Mouse (Mus musculus): ENCODE measurements around the gene Cpsf3.

The Cpsf3 gene

DNA sequence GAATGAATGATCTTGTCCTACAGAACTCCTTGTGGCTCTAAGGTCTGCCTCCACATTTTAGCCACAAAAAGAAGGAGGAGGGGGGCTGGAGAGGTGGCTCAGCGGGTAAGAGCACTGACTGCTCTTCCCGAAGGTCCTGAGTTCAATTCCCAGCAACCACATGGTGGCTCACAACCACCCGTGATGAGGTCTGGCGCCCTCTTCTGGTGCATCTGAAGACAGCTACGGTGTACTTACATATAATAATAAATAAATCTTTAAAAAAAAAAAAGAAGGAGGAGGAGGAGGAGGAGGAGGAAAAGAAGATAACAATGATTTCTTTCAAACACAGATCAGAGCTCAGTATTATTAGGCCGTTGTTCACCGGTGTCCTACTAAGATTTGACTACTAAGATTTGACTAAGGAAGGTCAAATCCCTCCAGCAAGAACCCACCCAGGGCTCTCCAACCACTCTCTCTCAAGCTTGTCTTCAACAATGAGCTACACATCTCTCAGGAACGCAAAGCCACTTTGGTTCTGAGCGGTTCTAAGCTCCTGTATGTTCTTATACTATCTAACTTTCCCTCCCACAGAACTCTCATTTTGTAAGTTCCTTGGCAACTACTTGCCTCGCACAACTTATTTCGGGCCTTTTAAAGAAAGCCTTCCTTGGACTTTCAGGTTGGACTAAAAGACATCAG is at the start of gene Cpsf3:
Gene Cpsf3, plus strand, starts transcription at position 631 of the 681 bp plus-strand sequence.
- no peak for DNase-seq (ENCODE audit: low spot score in 2 of 2)

DNA sequence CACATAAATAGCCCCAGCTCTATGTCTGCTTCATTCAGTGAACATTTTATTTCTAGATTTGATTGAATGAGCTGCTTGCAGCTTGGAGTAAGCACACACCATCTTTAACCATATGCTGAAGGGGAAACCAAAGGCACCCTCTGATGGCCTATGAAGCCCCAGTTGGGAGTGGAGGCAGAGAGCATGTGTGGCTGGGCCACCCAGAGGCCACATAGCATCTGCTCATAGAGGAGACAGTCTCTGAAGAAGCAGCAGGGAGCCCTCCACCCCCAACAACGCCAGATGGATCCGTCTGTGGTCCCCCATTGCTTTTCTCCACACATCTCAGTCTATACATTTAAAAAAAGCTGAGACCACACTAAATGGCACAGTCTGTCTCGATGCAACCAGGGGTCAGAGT is 43.2 kb upstream of the Cpsf3 start:
- DNase-seq (ENCODE audit: low spot score in 2 of 2), result no peak

DNA sequence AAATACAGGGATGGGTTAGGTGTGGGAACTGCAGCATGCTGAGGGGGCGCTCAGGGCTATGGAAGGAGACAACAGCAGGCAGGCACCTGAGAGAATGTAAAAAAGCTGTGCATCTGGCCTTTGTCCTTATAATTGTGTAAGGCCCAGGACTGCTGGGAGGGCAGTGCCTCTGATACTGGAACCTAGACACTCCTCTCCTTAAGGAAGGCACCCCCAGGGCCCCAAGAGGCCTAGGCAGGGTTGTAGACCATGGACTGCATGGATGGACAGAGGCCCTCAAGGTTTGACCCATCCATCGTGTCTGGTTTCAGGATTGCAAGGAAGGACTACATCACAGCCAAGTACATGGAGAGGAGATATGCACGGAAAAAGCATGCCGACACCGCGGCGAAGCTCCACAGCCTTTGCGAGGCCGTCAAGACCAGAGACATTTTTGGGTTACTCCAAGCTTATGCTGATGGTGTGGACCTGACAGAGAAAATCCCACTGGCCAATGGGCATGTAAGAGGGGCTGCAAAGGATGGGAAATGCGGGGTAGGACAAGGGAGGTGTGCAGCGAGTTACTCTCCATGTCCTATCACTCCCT is 40.7 kb upstream of the Cpsf3 start:
- DNase-seq (ENCODE audit: low spot score in 2 of 2), result no peak

DNA sequence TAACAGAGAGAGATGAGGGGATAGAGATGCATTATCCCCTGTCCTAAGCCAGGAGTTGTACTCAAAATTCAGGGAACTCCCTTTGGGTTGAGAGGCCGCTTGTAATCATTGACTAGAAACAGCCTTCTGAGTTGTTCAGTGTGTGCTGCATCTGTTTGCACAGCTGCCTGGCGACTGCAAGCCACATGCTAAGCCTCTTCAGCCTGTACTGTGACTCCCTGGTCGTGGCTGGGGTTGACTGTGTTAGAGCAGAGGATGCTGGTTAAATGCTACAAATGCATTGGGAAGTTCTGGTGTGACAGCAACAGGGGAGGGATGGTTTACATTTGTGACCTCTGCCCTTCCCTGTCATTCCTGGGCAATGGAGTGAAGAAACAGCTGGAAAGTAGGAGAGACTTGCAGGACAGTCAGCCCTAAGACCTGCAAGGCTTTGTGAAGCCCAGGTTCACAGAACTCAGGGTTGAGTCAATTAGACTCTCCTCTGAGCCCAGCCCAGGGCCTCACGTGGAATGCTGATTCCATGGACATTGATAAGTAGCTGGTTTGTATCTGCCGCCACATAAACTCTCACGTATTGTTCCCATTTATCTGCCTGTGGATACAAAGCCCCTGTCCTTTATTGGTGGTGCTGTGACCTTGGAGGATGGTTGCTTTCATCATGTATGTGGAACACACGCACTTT is 37.3 kb upstream of the Cpsf3 start:
- DNase-seq (ENCODE audit: low spot score in 2 of 2), result no peak

DNA sequence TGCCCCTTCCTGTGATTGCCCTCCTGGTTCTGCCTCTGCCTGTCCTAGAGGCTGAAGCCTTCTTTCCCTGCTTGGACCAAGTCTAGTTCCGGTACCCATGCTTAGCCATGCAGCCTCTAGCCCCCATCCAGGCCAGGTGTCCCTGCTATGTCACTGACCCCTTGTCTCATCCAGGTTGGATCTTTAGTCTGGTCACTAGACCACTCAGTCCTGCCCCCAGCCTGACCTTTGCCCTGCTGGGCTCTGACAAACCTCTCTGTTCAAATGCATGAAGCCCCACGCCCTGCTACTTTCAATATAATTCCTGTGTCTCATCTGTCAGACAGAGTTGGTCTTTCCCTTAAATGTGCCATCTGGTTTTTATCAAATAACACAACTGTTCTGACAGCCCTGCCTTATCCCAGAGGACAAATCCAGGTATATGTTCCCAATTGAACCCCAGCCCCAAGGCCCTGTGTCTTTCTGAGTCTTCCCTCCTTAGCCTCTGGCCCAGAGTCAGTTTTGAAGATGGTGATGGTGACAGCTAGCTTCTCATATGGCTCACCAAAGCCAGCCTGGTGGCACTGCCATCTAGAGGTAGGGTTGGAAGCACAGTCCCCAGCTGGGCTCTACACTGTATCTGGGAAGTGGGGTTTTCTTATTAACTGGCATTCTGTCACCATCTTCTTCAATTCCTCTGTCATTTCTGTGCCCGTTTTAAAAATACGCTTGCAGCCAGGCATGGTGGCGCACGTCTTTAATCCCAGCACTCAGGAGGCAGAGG is 24.5 kb upstream of the Cpsf3 start:
- DNase-seq (ENCODE audit: low spot score in 2 of 2), result no peak

DNA sequence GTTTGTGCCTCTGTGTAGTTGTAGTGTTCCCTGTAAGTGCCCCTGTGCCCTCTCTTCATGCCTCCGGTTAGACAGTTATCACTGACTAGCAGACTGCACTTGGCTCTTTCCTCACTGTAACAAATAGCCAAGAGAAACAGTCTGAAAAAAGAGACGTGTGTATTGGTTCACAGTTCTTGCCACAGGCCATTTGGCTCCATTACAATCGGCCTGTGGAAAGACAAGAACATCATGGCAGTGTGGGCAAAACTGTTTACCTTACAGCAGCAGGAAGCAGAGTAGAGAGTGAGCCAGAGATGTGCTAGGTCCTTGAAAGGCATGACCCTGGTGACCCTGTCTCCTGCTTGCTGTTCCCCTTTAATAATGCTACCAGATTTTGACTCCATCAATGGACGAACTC is 23.7 kb upstream of the Cpsf3 start:
- no peak for DNase-seq (ENCODE audit: low spot score in 2 of 2)

DNA sequence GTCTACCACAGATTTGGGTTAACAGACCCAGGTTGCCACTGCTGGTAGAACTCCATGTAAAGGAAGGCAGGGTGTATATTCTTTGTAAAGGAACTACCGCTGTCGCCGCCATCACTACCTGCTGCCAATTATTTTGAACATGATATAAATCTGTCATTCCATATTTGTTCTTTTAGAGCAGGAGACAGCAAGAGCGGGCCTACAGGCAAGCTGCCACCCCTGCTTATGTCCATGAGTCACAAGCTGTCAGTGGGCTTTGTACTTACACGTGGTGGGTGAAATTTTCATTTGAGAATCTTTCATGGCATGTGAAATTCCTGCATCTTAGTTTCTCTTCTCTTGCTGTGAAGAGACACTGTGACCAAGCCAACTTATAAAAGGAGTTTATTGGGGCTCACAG is 21.9 kb upstream of the Cpsf3 start:
- DNase-seq (ENCODE audit: low spot score in 2 of 2), result no peak

DNA sequence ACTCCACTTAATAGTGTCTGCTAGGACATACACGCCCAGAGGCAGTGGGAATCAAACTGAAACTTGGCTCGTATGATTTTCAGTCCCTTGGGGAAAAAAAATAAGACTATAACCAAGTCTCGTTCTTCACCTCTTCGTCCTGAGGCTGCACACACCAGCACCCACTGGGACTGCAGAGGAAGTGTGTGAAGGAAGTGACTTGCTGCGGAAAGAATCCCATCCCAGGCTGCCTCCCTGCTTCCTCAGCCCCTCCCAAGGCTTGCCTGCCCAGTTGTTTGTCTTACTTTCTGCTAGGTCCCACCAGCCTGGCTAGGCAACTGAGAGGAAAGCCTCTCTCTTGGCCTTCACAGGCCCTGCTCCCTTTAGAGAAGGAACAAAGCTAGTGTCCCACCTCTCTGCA is 20.9 kb upstream of the Cpsf3 start:
- DNase-seq (ENCODE audit: low spot score in 2 of 2), result peak in 1 of 2 experiments; percentile 31

DNA sequence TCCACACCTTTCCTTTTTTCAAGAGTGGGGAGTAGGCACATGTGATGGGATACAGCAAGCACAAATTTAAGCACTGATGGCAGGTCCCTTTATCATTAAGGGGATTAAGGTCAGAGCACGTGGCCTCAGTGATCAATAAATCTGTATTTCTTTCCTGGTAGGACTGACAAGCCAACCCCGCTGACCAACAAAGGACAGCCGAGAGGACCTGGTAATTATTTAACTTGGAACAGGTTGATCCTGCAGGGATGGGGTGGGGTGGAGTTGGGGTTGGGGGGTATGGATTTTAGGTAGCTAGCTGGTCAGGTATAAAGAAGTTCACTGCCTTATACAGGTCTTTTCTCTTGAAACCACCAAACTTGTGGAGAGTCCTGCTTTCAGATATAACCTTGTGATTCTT is 20.2 kb upstream of the Cpsf3 start:
- DNase-seq (ENCODE audit: low spot score in 2 of 2), result no peak

DNA sequence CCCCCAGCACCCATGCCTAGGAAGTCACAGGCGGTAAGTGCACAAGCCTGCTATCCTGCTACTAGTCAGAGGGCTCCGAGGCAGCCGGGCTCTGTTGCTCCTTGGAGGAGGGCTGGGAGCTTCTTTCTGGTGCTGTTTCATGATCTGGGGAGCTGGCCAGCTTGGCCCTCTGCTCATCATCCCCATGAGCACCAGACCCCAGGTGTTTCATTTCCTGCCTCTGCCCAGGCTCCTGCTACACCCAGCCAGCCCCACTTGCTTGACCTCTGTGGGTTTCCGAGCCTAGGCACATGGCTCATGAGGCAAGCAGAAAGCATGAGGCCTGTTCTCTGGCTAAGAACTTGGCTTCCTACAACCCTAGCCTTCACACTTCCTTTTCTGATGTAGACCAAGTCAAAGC is 19.7 kb upstream of the Cpsf3 start:
- no peak for DNase-seq (ENCODE audit: low spot score in 2 of 2)

DNA sequence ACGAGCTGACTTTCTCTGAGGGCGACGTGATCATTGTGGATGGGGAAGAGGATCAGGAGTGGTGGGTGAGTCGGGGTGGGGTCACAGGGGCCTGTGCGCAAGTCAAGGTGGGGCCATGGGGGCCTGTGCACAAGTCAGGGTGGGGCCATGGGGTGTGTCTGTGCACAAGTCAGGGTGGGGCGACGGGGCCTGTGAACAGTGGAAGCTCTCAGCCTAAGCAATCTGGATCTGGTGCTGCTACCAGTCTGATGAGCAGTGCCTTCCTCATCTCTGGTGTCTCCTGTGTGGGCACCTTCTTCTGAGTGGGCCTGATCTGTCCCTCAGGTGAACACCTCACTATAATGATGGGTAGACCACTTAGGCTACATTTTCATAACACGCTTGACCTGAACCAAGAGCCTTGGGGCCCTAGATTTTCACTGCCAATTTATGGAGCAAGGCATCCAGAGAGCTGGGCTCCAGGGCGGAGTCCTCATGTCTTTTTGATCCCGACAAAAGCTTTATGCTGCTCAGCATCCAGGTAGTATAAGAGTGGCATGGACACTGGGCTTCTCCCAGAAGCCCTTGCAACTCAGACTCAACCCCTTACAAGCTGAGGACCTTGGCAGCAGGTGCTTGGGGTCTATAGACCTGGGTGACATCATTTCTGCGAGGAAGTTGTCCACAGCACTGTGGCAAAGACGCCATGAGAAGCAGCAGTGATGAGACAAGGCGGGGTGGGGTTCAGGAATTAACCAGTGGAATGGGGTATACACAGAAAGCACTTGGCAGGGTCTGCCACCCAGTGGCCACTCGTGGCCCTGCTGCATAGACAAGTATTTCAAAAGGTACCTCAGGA is 19.0 kb upstream of the Cpsf3 start:
- DNase-seq (ENCODE audit: low spot score in 2 of 2), result peak; percentile 39 to 55

DNA sequence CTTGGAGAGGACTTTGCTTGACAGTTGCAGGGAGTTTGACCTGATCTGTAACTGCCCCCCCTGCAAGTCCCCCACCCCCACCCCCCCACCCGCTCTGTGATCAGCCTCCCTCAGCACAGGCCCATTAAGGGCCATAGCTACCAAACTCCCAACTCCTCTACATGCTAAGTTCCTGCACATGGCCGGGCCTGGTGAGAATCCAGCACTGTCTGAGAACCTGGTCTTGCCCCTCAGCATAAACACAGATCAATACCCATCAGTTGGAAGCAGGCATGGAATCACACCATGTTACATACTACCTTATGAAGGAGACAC is 18.4 kb upstream of the Cpsf3 start:
- no peak for DNase-seq (ENCODE audit: low spot score in 2 of 2)

DNA sequence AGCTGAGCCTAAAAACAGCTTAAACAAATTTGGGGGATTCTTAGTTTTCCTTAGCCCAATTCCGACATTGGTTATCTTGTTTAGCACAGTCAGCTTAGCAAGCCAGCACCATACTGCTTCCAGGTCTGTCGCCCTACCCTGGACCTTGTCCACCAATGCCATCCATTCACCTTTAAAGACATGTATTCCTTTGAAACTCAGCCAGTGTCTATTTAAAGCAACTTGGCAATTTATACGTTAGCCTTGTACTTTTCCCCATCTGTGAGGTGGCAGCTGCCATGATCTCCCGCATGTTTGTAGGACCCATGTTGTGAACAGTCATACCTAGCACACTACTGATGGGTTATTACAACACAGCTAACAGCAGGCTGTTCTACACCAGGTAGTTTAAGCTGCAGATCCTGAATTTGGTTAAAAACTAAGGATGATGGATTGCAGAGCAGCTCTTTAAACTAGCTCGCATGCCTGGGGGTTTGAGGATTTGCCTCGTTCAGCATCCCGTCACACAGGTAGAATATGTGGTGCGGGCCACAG is 17.0 kb upstream of the Cpsf3 start:
- no peak for DNase-seq (ENCODE audit: low spot score in 2 of 2)

DNA sequence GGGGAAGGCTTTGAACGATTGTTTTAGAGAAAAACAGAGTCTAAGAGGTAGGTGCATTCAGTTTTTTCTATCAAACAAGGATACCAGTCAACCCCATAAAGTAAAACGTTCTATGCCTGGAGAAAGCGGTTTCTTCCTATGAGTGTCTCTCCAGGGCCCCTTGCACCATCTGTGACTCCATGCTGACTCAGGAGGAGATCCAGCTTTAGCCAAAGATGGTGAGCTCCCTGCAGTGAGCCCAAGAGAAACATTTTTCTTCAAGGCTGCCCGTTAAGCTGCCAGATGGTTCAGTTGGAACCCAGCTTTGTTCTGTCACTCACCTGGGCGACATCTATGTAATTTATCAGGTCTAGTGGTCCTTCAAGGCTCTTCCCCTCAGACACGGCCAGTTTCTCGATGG is 10.7 kb upstream of the Cpsf3 start:
- no peak for DNase-seq (ENCODE audit: low spot score in 2 of 2)

DNA sequence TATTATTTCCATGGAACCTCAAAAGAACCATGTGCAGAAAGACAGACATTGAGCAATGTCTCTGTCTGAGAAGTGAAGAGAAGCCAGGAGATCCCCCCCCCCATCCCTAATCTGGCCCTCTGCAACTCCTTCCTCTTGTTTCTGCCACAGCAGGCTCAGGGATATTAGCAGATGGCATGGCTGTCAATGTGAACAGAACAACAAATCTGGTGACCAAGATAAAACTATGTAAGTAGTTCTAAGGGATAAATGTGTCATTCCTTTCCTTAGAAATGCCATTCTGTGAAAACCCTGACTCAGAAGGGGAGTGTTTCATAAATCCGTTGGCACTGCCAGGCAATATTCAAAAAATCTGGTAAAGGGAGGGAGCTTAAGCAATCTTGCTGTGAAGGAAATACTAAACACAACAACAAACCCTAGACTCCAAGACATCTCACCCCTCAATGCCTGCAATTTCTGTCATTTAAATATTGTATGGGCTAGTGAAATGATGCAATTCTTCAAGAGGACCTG is 7.8 kb upstream of the Cpsf3 start:
- no peak for DNase-seq (ENCODE audit: low spot score in 2 of 2)

DNA sequence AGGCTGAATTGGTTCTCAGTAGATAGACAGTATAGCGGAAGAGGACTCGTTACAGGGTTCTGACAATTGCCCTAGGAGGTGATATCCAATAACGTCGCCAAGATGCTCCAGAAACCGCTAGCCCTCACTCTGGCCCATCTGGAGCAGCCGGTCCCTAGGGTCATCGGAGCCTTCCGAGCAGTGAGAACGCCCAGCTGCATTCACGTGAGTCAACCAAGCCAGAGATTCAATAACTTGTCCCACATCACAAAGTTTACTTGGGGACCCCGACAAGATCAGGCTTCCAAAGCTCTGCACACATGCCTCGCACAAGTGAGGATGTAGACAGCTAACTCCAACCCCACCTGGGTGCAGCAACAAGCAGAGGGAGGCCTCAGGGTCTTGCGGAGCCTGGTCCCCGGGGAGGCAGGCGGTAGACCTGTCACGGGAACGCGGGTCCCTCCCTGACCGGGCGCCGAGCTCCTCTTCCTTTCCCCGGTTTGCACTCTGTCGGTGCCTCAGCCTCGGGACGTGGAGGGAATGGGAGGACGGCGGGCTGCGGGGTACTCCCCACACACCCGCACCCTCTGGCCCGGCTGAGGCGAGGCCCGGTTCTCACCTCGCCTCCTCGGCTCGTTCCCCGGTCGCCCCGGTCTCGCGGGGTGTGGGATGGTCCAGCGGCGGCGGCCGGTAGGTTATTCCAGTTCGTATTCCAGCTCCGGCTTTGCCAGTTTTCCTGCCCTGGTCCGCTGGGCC is 484 bp downstream of the Cpsf3 start:
- no peak for DNase-seq (ENCODE audit: low spot score in 2 of 2)

DNA sequence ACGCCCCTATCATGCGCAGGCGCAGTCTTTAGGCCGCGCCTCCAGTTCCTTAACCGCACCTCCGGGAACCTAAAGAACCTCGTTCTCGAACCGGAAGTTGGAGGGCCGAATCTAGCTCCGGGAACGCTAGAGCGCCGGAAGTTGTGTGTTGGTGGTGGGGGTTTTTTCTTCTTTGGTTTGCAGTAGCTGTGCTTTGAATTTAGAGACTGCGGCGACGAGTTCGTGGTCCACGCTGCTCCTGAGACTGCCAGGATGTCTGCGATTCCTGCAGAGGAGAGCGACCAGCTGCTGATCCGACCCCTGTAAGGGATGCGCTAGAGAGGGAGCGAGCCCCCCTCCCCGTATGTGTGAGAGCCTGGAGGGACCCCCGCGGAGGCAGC is 1.0 kb downstream of the Cpsf3 start, which contains the start of gene Itgb1bp1:
Gene Itgb1bp1, minus strand, starts transcription at position 42 of the 380 bp plus-strand sequence.
- peak; percentile 99 for DNase-seq (ENCODE audit: low spot score in 2 of 2)

DNA sequence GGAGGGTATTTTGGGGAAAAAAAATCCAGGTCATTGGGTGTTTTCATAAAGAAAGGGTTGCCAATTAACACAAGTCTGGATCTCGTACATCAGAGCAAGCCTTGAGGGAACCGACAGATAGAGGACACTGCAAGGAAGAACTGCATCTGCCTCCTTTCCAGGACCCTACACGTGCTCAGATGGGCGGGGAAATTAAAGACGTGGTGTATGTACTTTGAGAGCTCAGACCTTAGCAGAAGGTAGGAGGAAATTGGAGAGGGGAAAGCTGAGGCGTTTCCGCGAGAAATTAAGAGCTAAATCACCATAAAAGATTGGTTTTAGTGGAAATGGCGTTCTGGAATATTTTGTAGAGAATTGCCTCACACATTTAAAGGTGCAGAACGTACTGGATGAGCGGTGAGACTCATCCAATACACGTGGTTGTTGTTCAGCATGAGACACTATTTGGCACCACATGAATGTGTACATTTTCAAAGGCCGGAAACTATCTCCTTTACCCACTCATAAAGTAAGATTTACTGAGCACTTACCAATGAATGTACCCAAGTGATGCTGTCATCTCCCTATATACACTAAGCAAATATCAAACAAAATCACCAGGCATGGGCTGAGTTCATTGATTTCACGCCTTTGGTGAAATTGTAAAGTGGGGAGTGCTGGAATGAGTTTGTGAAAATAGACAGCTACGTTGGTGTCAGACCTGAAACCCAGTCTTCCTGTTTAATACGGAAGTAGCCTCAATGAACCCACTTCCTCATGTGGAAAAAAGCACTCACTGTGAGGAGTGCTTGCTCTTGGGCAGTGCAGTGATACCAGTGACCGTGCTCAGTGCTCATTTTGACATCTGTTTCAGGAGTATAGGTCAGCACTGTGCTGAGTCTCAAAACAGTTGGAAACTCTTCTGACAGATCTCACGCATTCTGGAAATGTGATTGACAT is 1.8 kb downstream of the Cpsf3 start:
- no peak for DNase-seq (ENCODE audit: low spot score in 2 of 2)

DNA sequence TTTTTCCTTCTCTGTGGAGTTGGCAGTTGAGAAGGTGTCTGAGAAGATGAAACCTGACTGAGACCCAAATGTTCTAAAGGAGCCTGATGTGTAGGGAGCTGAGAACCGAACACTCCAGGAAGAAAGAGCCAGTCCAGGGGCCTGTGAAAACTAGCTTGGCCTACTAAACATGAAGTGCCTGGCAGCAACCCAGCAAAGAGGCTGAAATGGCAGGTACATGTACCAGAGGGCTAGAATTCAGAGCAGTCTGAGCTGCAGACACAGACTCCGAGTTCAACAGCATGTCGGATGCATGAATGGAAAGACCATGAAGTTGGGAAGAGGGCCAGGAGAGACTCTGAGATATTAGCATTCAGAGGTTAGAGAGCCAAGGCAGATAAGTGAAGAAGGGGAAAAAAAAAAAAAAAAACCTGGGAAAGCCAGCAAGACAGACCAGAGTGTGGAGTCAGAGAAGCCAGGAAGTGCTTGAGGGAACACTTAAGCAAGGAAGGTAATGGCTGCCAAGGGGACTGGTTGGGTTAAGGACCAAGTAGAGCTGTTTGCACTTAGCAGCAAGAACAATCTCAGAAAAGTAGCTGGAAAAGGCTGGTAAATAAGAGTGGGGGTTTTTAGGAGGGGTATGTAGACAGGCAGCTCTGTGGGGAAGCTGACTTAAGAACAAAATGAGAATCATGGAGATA is 3.7 kb downstream of the Cpsf3 start:
- no peak for DNase-seq (ENCODE audit: low spot score in 2 of 2)

Measured in urinary bladder, postnatal 36 days (tissue).